Mouse (Mus musculus) bone marrow macrophage, adult 2 months (primary cell): ENCODE data around the gene Rtkn.

ENCODE experiments used
- CTCF ChIP-seq: IDR thresholded peaks from 2 replicates; pipeline ENCODE4 v1.5.1; 2012; ENCODE audit warnings: low read depth, mild to moderate bottlenecking, low read length, moderate library complexity
- POLR2A ChIP-seq: IDR thresholded peaks from 2 replicates; pipeline ENCODE4 v1.6.1; 2012; ENCODE audit warnings: mild to moderate bottlenecking, low read depth, low read length, borderline replicate concordance

DNA sequence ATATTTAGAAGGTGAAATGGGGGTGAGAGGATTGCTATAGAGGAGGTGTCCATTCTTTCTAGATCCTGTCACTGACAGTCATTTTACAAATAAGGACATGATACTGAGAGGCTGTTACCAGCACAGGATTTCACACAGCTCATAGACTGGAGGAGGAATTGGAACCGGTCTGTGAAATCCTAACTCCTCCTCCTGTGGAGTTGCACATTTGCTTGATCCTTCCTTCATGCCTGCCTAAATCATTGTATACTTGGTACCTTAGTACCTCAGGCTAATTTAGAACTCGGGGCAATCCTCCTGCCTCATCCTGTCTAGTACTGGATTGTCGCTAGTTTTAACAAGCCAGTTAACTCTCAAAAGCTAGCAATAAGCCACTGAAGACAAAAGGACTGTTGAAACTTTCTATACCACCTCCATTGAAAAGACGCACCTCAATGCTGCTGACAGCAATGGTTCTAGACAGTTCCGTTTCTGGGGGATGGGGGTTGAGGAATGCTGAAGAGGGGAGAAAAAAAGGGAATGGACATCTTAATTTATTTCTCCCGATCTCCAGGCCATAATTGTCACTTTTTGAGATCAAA, 29.9 kb downstream of the Rtkn start:
- TF ChIP-seq CTCF: no peak
- TF ChIP-seq POLR2A: no peak
